Mouse (Mus musculus): Measurements from ENCODE around the gene Rara. TPM values are rescaled to one million over a fixed set of nuclear protein-coding genes. Genes with fewer than 3 reads are reported as not detected.

The Rara gene
- polyA plus RNA-seq, 1 experiment from 2014 or later = 46.4 TPM

- peaks cover 71% of the 10 kb centered on the region for H3K36me3 ChIP-seq (ENCODE audit: control insufficient read depth, insufficient read depth, low read length)
- peak; percentile 9; the same call in 1 of the 2 replicates for ATAC-seq (ENCODE audit: low read depth)
- H3K4me2 ChIP-seq (ENCODE audit: low read depth, low read length) = peak overlapping the region; percentile 3
- DNase-seq (ENCODE audit: low spot score) = peak; percentile 75
- peak overlapping the region; percentile 68 for H3K27ac ChIP-seq (replicated peaks; ENCODE audit: low read depth, low read length)
- peaks cover 70% of the 10 kb centered on the region for H3K4me1 ChIP-seq (ENCODE audit: control insufficient read depth, insufficient read depth, low read length)
- no peak overlapping the region for H3K4me3 ChIP-seq (ENCODE audit: low read depth, low read length)
- peak overlapping the region; percentile 51; the same call in 1 of the 2 replicates for H3K9ac ChIP-seq (ENCODE audit: low read depth, low read length)
- H3K27me3 ChIP-seq (replicated peaks; ENCODE audit: control insufficient read depth, insufficient read depth, low read length) = no peaks in the 10 kb centered on the region
- WGBS = 6% methylated on average over 20 of the region's 20 CpGs
- H3K9me3 ChIP-seq (ENCODE audit: control insufficient read depth, low read length) = no peaks in the 10 kb centered on the region
Measured at GRCm38 (mm10) chr11:98968716-98969495, 41.3 kb downstream of the Rara start.

DNA sequence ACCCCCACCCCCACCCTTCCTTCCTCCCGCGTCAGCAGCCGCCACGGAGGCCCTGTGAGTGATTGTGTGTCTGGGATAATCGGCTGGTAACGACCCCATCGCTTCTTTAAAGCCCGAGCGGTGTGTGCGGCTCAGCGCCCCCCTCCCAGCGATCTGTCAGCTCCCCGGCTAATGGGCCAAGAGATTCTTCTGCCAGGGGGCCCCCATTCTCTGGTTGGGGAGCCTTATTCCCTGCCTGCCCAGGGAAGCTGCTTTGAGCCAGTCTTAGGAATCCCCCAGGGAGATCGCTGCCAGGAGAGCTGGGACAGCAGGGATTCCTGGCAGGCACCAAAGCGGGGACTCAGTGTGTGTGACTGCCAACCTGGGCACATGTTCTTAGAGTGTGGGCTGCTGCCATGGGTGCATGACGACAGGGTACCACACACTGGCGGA, 41.9 kb downstream of the Rara start:
- H3K27me3 ChIP-seq (replicated peaks; ENCODE audit: control insufficient read depth, insufficient read depth, low read length) = no peaks in the 10 kb centered on the region
- no peak overlapping the region for H3K4me3 ChIP-seq (ENCODE audit: low read depth, low read length)
- peak overlapping the region; percentile 3 for H3K4me2 ChIP-seq (ENCODE audit: low read depth, low read length)
- no peaks in the 10 kb centered on the region for H3K9me3 ChIP-seq (ENCODE audit: control insufficient read depth, low read length)
- peaks cover 77% of the 10 kb centered on the region for H3K36me3 ChIP-seq (ENCODE audit: control insufficient read depth, insufficient read depth, low read length)
- WGBS = 44% methylated on average over 6 of the region's 17 CpGs
- peaks cover 64% of the 10 kb centered on the region for H3K4me1 ChIP-seq (ENCODE audit: control insufficient read depth, insufficient read depth, low read length)
- no peak for DNase-seq (ENCODE audit: low spot score)
- no peak; the same call in 1 of the 2 replicates for ATAC-seq (ENCODE audit: low read depth)
- peak overlapping the region; percentile 51; the same call in 1 of the 2 replicates for H3K9ac ChIP-seq (ENCODE audit: low read depth, low read length)
- peak overlapping the region; percentile 68; the same call in 1 of the 2 replicates for H3K27ac ChIP-seq (replicated peaks; ENCODE audit: low read depth, low read length)

GRCm38 (mm10) chr11:98970191-98970925, 42.7 kb downstream of the Rara start:
- no peak for ATAC-seq (ENCODE audit: low read depth)
- H3K9ac ChIP-seq (ENCODE audit: low read depth, low read length) = peak overlapping the region; percentile 31; the same call in 1 of the 2 replicates
- H3K36me3 ChIP-seq (ENCODE audit: control insufficient read depth, insufficient read depth, low read length) = peaks cover 86% of the 10 kb centered on the region
- H3K27ac ChIP-seq (replicated peaks; ENCODE audit: low read depth, low read length) = peak overlapping the region; percentile 68; the same call in 1 of the 2 replicates
- peaks cover 56% of the 10 kb centered on the region for H3K4me1 ChIP-seq (ENCODE audit: control insufficient read depth, insufficient read depth, low read length)
- no peak overlapping the region for H3K4me2 ChIP-seq (ENCODE audit: low read depth, low read length)
- WGBS = 70% methylated on average over 29 of the region's 29 CpGs
- no peak overlapping the region for H3K4me3 ChIP-seq (ENCODE audit: low read depth, low read length)
- no peak for DNase-seq (ENCODE audit: low spot score)
- H3K9me3 ChIP-seq (ENCODE audit: control insufficient read depth, low read length) = no peaks in the 10 kb centered on the region
- H3K27me3 ChIP-seq (replicated peaks; ENCODE audit: control insufficient read depth, insufficient read depth, low read length) = no peaks in the 10 kb centered on the region

- Histone ChIP-seq H3K9me3 (ENCODE audit: control insufficient read depth, low read length) (no peaks in the 10 kb centered on the region), H3K4me3 (ENCODE audit: low read depth, low read length) (no peak overlapping the region), H3K27me3 (replicated peaks; ENCODE audit: control insufficient read depth, insufficient read depth, low read length) (no peaks in the 10 kb centered on the region), H3K9ac (ENCODE audit: low read depth, low read length) (no peak overlapping the region), H3K27ac (replicated peaks; ENCODE audit: low read depth, low read length) (peak overlapping the region; percentile 6; the same call in 1 of the 2 replicates), H3K36me3 (ENCODE audit: control insufficient read depth, insufficient read depth, low read length) (peaks cover 89% of the 10 kb centered on the region), H3K4me2 (ENCODE audit: low read depth, low read length) (no peak overlapping the region), H3K4me1 (ENCODE audit: control insufficient read depth, insufficient read depth, low read length) (peaks cover 45% of the 10 kb centered on the region)
- ATAC-seq (ENCODE audit: low read depth) = no peak
- WGBS = 70% methylated on average over 23 of the region's 23 CpGs
- no peak for DNase-seq (ENCODE audit: low spot score)
Measured at GRCm38 (mm10) chr11:98971316-98972031, 43.9 kb downstream of the Rara start.

DNA sequence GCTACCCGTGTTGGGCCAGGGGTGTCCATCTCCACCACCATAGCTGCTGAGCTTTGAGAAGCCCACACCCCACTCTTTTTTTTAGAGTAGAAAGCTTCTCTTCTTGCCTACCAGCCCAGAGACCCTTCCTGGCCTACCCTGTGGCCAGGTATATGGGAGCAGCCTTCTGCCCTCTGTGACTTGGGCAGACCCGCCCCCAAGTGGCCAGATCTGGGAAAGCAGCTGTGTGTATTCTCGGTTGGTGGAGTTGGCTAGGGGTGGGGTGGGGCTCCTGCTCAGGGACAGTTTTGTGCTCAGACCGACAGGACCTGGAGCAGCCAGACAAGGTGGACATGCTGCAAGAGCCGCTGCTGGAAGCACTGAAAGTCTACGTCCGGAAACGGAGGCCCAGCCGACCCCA, 44.6 kb downstream of the Rara start:
- Histone ChIP-seq H3K36me3 (ENCODE audit: control insufficient read depth, insufficient read depth, low read length) (peaks cover 82% of the 10 kb centered on the region), H3K4me3 (ENCODE audit: low read depth, low read length) (no peak overlapping the region), H3K9me3 (ENCODE audit: control insufficient read depth, low read length) (no peaks in the 10 kb centered on the region), H3K4me2 (ENCODE audit: low read depth, low read length) (no peak overlapping the region), H3K27ac (replicated peaks; ENCODE audit: low read depth, low read length) (no peak overlapping the region), H3K4me1 (ENCODE audit: control insufficient read depth, insufficient read depth, low read length) (peaks cover 38% of the 10 kb centered on the region), H3K9ac (ENCODE audit: low read depth, low read length) (no peak overlapping the region), H3K27me3 (replicated peaks; ENCODE audit: control insufficient read depth, insufficient read depth, low read length) (no peaks in the 10 kb centered on the region)
- DNase-seq (ENCODE audit: low spot score) = no peak
- 50% methylated on average over 9 of the region's 9 CpGs for WGBS
- peak; percentile 16; the same call in 1 of the 2 replicates for ATAC-seq (ENCODE audit: low read depth)

DNA sequence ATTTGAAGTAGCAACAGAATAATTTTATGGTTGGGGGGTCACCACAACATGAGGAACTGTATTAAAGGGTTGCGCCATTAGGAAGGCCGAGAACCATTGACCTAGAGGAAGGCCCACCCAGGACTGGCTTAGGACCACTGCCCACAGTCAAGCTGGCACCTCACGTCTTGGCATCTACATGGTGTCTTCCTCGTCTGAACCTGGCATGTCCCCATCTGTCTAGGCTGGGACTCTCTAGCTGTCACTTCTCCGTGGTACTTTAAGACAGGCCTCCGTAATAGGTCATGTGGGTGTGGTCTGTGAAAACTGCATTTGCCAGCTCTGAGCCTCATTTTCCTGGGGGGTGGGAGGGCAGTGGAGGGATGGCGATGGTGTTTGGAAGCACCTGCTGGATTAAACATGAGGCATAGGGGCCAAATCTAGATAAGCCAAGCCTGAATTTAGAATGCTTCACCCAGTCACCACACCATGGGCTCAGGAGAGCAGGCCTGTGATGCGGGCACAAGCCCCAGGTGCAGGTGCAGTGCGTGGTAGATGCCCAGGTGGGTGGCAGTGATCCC, 45.3 kb downstream of the Rara start:
- DNase-seq (ENCODE audit: low spot score) = no peak
- Histone ChIP-seq H3K27ac (replicated peaks; ENCODE audit: low read depth, low read length) (no peak overlapping the region), H3K4me1 (ENCODE audit: control insufficient read depth, insufficient read depth, low read length) (peaks cover 31% of the 10 kb centered on the region), H3K4me2 (ENCODE audit: low read depth, low read length) (no peak overlapping the region), H3K9ac (ENCODE audit: low read depth, low read length) (no peak overlapping the region), H3K4me3 (ENCODE audit: low read depth, low read length) (no peak overlapping the region), H3K27me3 (replicated peaks; ENCODE audit: control insufficient read depth, insufficient read depth, low read length) (no peaks in the 10 kb centered on the region), H3K36me3 (ENCODE audit: control insufficient read depth, insufficient read depth, low read length) (peaks cover 76% of the 10 kb centered on the region), H3K9me3 (ENCODE audit: control insufficient read depth, low read length) (no peaks in the 10 kb centered on the region)
- no peak for ATAC-seq (ENCODE audit: low read depth)
- 92% methylated on average over 9 of the region's 9 CpGs for WGBS

DNA sequence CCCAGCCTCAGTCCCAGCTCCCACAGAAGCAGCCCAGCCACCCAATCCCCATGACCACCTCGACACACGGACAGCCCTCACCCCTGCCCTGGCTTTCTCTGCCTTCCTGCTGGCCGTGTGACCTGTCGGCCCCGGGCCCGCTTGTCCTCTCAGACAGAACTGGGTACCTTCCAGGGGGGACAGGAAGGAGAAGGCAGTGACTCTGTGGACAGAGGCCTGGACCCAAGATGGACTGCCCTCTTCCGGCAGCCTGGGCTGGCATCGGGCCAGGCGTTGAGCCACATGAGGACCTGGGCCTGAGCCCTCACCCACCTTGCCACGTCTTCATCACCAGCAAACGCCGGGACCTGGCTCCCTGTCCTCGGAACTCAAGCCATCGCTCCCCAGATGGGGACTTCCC, 46.0 kb downstream of the Rara start:
- no peak for ATAC-seq (ENCODE audit: low read depth)

GRCm38 (mm10) chr11:98974213-98974612, 46.6 kb downstream of the Rara start:
- no peak overlapping the region for H3K9ac ChIP-seq (ENCODE audit: low read depth, low read length)
- no peak for DNase-seq (ENCODE audit: low spot score)
- no peak for ATAC-seq (ENCODE audit: low read depth)
- H3K4me2 ChIP-seq (ENCODE audit: low read depth, low read length) = no peak overlapping the region
- H3K4me1 ChIP-seq (ENCODE audit: control insufficient read depth, insufficient read depth, low read length) = peaks cover 18% of the 10 kb centered on the region
- H3K9me3 ChIP-seq (ENCODE audit: control insufficient read depth, low read length) = no peaks in the 10 kb centered on the region
- WGBS = 69% methylated on average over 6 of the region's 6 CpGs
- H3K4me3 ChIP-seq (ENCODE audit: low read depth, low read length) = no peak overlapping the region
- H3K27me3 ChIP-seq (replicated peaks; ENCODE audit: control insufficient read depth, insufficient read depth, low read length) = no peaks in the 10 kb centered on the region
- H3K36me3 ChIP-seq (ENCODE audit: control insufficient read depth, insufficient read depth, low read length) = peaks cover 65% of the 10 kb centered on the region
- H3K27ac ChIP-seq (replicated peaks; ENCODE audit: low read depth, low read length) = no peak overlapping the region

More for the DNA sequence above, 46.0 kb downstream of the Rara start:
- Histone ChIP-seq H3K27ac (replicated peaks; ENCODE audit: low read depth, low read length) (no peak overlapping the region), H3K4me3 (ENCODE audit: low read depth, low read length) (no peak overlapping the region), H3K4me1 (ENCODE audit: control insufficient read depth, insufficient read depth, low read length) (peaks cover 24% of the 10 kb centered on the region), H3K36me3 (ENCODE audit: control insufficient read depth, insufficient read depth, low read length) (peaks cover 70% of the 10 kb centered on the region), H3K4me2 (ENCODE audit: low read depth, low read length) (no peak overlapping the region), H3K9me3 (ENCODE audit: control insufficient read depth, low read length) (no peaks in the 10 kb centered on the region), H3K27me3 (replicated peaks; ENCODE audit: control insufficient read depth, insufficient read depth, low read length) (no peaks in the 10 kb centered on the region), H3K9ac (ENCODE audit: low read depth, low read length) (no peak overlapping the region)
- no peak for DNase-seq (ENCODE audit: low spot score)
- 77% methylated on average over 14 of the region's 14 CpGs for WGBS
